Mouse (Mus musculus) heart, adult 2 months (tissue): ENCODE measurements around the gene Pofut2. TPM values are rescaled to one million over a fixed set of nuclear protein-coding genes. Genes with fewer than 3 reads are reported as not detected.

Source experiments
- DNase-seq, 2 experiments: peaks; one replicate each; pipeline ENCODE4 v3.0.0; 2021
- H3K27ac ChIP-seq: fragments of 200-600 bp; 2 replicates; pipeline ENCODE4 v1.8.1; 2022
- H3K27me3 ChIP-seq: fragments of 200-500 bp; 2 replicates; pipeline ENCODE4 v1.6.1; 2012; ENCODE audit warnings: mild to moderate bottlenecking, low read length, inconsistent platforms, mixed read lengths; ENCODE audit not compliant: control insufficient read depth, insufficient read depth
- H3K36me3 ChIP-seq: fragments of 200-500 bp; 2 replicates; pipeline ENCODE4 v1.6.1; 2012; ENCODE audit warnings: low read length, inconsistent platforms; ENCODE audit not compliant: control insufficient read depth, insufficient read depth
- H3K4me1 ChIP-seq: fragments of 200-500 bp; 2 replicates; pipeline ENCODE4 v1.6.1; 2011; ENCODE audit warnings: low read length; ENCODE audit not compliant: control insufficient read depth, insufficient read depth
- H3K4me3 ChIP-seq: fragments of 200-600 bp; 2 replicates; pipeline ENCODE4 v1.8.1; 2022
- H3K79me2 ChIP-seq: fragments of 200-500 bp; replicated peaks from 2 replicates; pipeline ENCODE4 v1.6.1; 2012; ENCODE audit warnings: mild to moderate bottlenecking, inconsistent platforms, low read length, moderate library complexity, mixed read lengths; ENCODE audit not compliant: control insufficient read depth, insufficient read depth
- H3K9ac ChIP-seq: fragments of 200-500 bp; 2 replicates; pipeline ENCODE4 v1.6.1; 2012; ENCODE audit warnings: low read depth, mild to moderate bottlenecking, control low read depth, inconsistent platforms, low read length, mixed read lengths
- CTCF ChIP-seq: fragments of 200-600 bp; IDR thresholded peaks from 2 replicates; pipeline ENCODE4 v1.8.1; 2022; ENCODE audit warnings: antibody characterized with exemption, mild to moderate bottlenecking, moderate library complexity
- EP300 ChIP-seq: fragments of 200-500 bp; IDR thresholded peaks from 2 replicates; pipeline ENCODE4 v1.6.1; 2011; ENCODE audit warnings: low read depth, low read length, control low read depth; ENCODE audit not compliant: insufficient read depth
- POLR2A ChIP-seq: fragments of 200-500 bp; IDR thresholded peaks from 2 replicates; pipeline ENCODE4 v1.6.1; 2011; ENCODE audit warnings: mild to moderate bottlenecking, low read depth, low read length, control low read depth; ENCODE audit not compliant: insufficient read depth
- WGBS: fragments of 180-500 bp; shearing (Covaris S2); methylation state at CpG from one replicate; pipeline ENCODE4 v1.1.7; 2018; 5-methylcytosine and 5-hydroxymethylcytosine counted together
- intact Hi-C: fragments of 180-260 bp; cut with DNase I; formaldehyde crosslinking; loops from one replicate; pipeline ENCODE4 v1.15.1; 2025
- polyA plus RNA-seq: library from polyadenylated mRNA; depleted of rRNA; stranded (reverse); fragments of >200 nt; gene quantifications from 2 replicates; pipeline ENCODE4 v1.2.3, GENCODE M21; 2012
- total RNA-seq, 2 experiments: library from RNA; stranded (reverse); gene quantifications; 2 replicates each; pipeline ENCODE4 v1.2.3; 2021

The Pofut2 gene
- total and polyA plus RNA-seq, 3 experiments, result 39.6 to 55.5 (median 44.0) TPM

- Histone ChIP-seq H3K27me3 (no peaks in the 10 kb centered on the region), H3K27ac (no peak overlapping the region), H3K79me2 (no peaks in the 10 kb centered on the region), H3K4me1 (peaks cover 3% of the 10 kb centered on the region; the same call in 1 of the 2 replicates), H3K4me3 (no peak overlapping the region), H3K36me3 (no peaks in the 10 kb centered on the region), H3K9ac (no peak overlapping the region)
- TF ChIP-seq EP300 (no peak), CTCF (no peak), POLR2A (no peak)
- intact Hi-C loops, result no loop called here
- WGBS, result 66% methylated on average over 11 of the region's 11 CpGs
- no peak for DNase-seq
Observed at GRCm38 (mm10) chr10:77243572-77244161, 15.4 kb upstream of the Pofut2 start.

GRCm38 (mm10) chr10:77244777-77245176 is 14.2 kb upstream of the Pofut2 start:
- intact Hi-C loops, result no loop called here
- no peak for DNase-seq
- Histone ChIP-seq H3K4me3 (no peak overlapping the region), H3K79me2 (no peaks in the 10 kb centered on the region), H3K27me3 (no peaks in the 10 kb centered on the region), H3K4me1 (peaks cover 3% of the 10 kb centered on the region; the same call in 1 of the 2 replicates), H3K36me3 (no peaks in the 10 kb centered on the region), H3K9ac (no peak overlapping the region), H3K27ac (no peak overlapping the region)
- TF ChIP-seq EP300 (no peak), CTCF (no peak), POLR2A (no peak)
- 94% methylated on average over 6 of the region's 6 CpGs for WGBS

DNA sequence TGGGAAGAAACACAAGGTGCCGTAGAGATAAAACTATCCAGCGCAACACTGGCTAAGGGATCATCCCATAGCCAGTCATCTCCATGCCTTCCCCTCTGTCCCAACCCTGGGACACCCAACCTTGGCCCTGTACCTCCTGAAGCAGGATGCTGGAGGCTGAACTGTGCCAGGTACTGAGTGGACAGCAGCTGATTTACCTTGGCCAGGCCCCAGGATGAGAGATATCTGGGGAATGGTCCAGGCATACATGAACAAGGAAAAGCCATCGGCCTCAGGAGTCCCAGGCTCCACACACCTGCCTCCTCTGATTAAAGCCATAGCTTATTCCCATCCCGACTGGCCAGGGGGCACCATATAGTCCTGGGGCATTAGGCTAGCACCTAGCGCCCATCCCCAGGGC is 12.0 kb upstream of the Pofut2 start:
- Histone ChIP-seq H3K27ac (no peak overlapping the region), H3K9ac (no peak overlapping the region), H3K36me3 (no peaks in the 10 kb centered on the region), H3K79me2 (no peaks in the 10 kb centered on the region), H3K27me3 (no peaks in the 10 kb centered on the region), H3K4me1 (peaks cover 8% of the 10 kb centered on the region), H3K4me3 (no peak overlapping the region)
- intact Hi-C loops, result no loop called here
- 78% methylated on average over 5 of the region's 5 CpGs for WGBS
- DNase-seq, result no peak
- no peak for TF ChIP-seq CTCF

GRCm38 (mm10) chr10:77247707-77248106 is 11.3 kb upstream of the Pofut2 start:
- H3K9ac ChIP-seq, result no peak overlapping the region
- no peaks in the 10 kb centered on the region for H3K79me2 ChIP-seq
- intact Hi-C loops, result no loop called here

GRCm38 (mm10) chr10:77251223-77251783 is 7.7 kb upstream of the Pofut2 start:
- Histone ChIP-seq H3K9ac (peak overlapping the region; percentile 37), H3K36me3 (no peaks in the 10 kb centered on the region), H3K4me3 (peak overlapping the region; percentile 30), H3K4me1 (peaks cover 10% of the 10 kb centered on the region), H3K79me2 (no peaks in the 10 kb centered on the region), H3K27ac (peak overlapping the region; percentile 50), H3K27me3 (no peaks in the 10 kb centered on the region)
- WGBS, result 40% methylated on average over 18 of the region's 18 CpGs
- TF ChIP-seq CTCF, result peak; percentile 49
- TF ChIP-seq POLR2A, result no peak
- no peak for TF ChIP-seq EP300
- peak; percentile 43 to 52 for DNase-seq
- intact Hi-C loops, result loop anchor here (5.0 kb wide), 2 partner anchors 39 to 414 kb away; no protein-coding TSS in a partner anchor

More at GRCm38 (mm10) chr10:77247707-77248106, 11.3 kb upstream of the Pofut2 start:
- Histone ChIP-seq H3K4me3 (no peak overlapping the region), H3K27me3 (no peaks in the 10 kb centered on the region), H3K36me3 (no peaks in the 10 kb centered on the region), H3K4me1 (peaks cover 13% of the 10 kb centered on the region), H3K27ac (no peak overlapping the region)
- TF ChIP-seq EP300, result no peak
- TF ChIP-seq POLR2A, result no peak
- no peak for TF ChIP-seq CTCF
- 93% methylated on average over 7 of the region's 7 CpGs for WGBS
- no peak for DNase-seq

- Histone ChIP-seq H3K27me3 (no peaks in the 10 kb centered on the region), H3K36me3 (no peaks in the 10 kb centered on the region), H3K79me2 (no peaks in the 10 kb centered on the region), H3K9ac (peak overlapping the region; percentile 37), H3K4me3 (peak overlapping the region; percentile 30), H3K27ac (peak overlapping the region; percentile 50), H3K4me1 (peaks cover 10% of the 10 kb centered on the region)
- TF ChIP-seq EP300, result 0 out of 2 replicates have a peak, but pooled peaks have one; percentile 17
- TF ChIP-seq POLR2A, result no peak
- peak; percentile 50 to 69 for DNase-seq
- intact Hi-C loops, result loop anchor here (2.0 to 5.0 kb wide), 3 partner anchors 40 to 415 kb away; no protein-coding TSS in a partner anchor
- 32% methylated on average over 18 of the region's 18 CpGs for WGBS
Observed at GRCm38 (mm10) chr10:77251784-77252539, 7.1 kb upstream of the Pofut2 start.
